Mouse (Mus musculus): Measurements from ENCODE around the gene Per1. TPM values are rescaled to one million over a fixed set of nuclear protein-coding genes. Genes with fewer than 3 reads are reported as not detected.
A peak's percentile ranks its signal among the peaks of the same experiment; 100 is the strongest.

Gene Per1
- polyA plus RNA-seq, 1 experiment from 2014 or later = 8.6 TPM

- Histone ChIP-seq H3K27ac (peak overlapping the region; percentile 58), H3K9ac (replicated peaks) (peak overlapping the region; percentile 80), H3K4me2 (replicated peaks) (peak overlapping the region; percentile 98), H3K4me1 (replicated peaks) (peaks cover 56% of the 10 kb centered on the region), H3K36me3 (no peaks in the 10 kb centered on the region), H3K9me3 (no peaks in the 10 kb centered on the region), H3K27me3 (peaks cover 42% of the 10 kb centered on the region), H3K4me3 (replicated peaks) (peak overlapping the region; percentile 75)
- WGBS = under 1% methylated on average over 28 of the region's 29 CpGs
- ATAC-seq = peak; percentile 19
Measured at GRCm38 (mm10) chr11:69123056-69123692, 28.2 kb downstream of the Per1 start.

- under 1% methylated on average over 31 of the region's 31 CpGs for WGBS
- H3K4me3 ChIP-seq (replicated peaks) = peak overlapping the region; percentile 75
- peak overlapping the region; percentile 98 for H3K4me2 ChIP-seq (replicated peaks)
- peak overlapping the region; percentile 75 for H3K27ac ChIP-seq
- H3K27me3 ChIP-seq = peaks cover 44% of the 10 kb centered on the region
- no peaks in the 10 kb centered on the region for H3K36me3 ChIP-seq
- H3K9me3 ChIP-seq = no peaks in the 10 kb centered on the region
- peaks cover 51% of the 10 kb centered on the region for H3K4me1 ChIP-seq (replicated peaks)
- H3K9ac ChIP-seq (replicated peaks) = peak overlapping the region; percentile 56
- peak; percentile 57 for ATAC-seq
Measured at GRCm38 (mm10) chr11:69123693-69124497, 28.9 kb downstream of the Per1 start.

DNA sequence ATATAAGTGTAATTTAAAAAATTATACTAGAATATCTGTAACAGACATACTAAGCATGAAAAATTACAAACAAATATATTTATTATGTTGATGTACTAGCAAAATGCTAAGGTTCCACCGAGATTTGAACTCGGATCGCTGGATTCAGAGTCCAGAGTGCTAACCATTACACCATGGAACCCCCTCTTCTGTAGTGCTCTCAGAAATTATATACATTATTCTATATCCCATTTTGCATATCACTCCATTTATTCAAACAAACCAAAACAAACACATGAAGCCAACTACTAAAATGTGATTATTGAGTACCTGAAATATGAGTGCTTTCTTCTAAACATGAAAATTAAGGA lies 29.5 kb downstream of the Per1 start:
- Histone ChIP-seq H3K9ac (replicated peaks) (no peak overlapping the region), H3K4me3 (replicated peaks) (peak overlapping the region; percentile 75; the same call in 1 of the 2 replicates), H3K27me3 (peaks cover 41% of the 10 kb centered on the region), H3K27ac (no peak overlapping the region), H3K9me3 (no peaks in the 10 kb centered on the region), H3K4me2 (replicated peaks) (peak overlapping the region; percentile 98; the same call in 1 of the 2 replicates), H3K4me1 (replicated peaks) (peaks cover 45% of the 10 kb centered on the region), H3K36me3 (no peaks in the 10 kb centered on the region)
- peak; percentile 40; the same call in 1 of the 2 replicates for ATAC-seq
- WGBS = 0% methylated on average over 3 of the region's 3 CpGs

- Histone ChIP-seq H3K36me3 (no peaks in the 10 kb centered on the region), H3K27ac (peak overlapping the region; percentile 60; the same call in 1 of the 2 replicates), H3K4me2 (replicated peaks) (peak overlapping the region; percentile 84), H3K27me3 (peaks cover 40% of the 10 kb centered on the region), H3K9me3 (no peaks in the 10 kb centered on the region), H3K4me3 (replicated peaks) (peak overlapping the region; percentile 61), H3K9ac (replicated peaks) (peak overlapping the region; percentile 64), H3K4me1 (replicated peaks) (peaks cover 38% of the 10 kb centered on the region)
- WGBS = under 1% methylated on average over 24 of the region's 24 CpGs
- peak; percentile 22; the same call in 1 of the 2 replicates for ATAC-seq
Measured at GRCm38 (mm10) chr11:69125041-69125851, 30.2 kb downstream of the Per1 start.

- no peak for ATAC-seq
- Histone ChIP-seq H3K4me1 (replicated peaks) (peaks cover 34% of the 10 kb centered on the region), H3K27me3 (peaks cover 37% of the 10 kb centered on the region), H3K4me3 (replicated peaks) (peak within 1 kb of the TSS; percentile 61), H3K36me3 (no peaks in the 10 kb centered on the region), H3K27ac (peak within 1 kb of the TSS; percentile 60; the same call in 1 of the 2 replicates), H3K9ac (replicated peaks) (peak within 1 kb of the TSS; percentile 64), H3K4me2 (replicated peaks) (peak within 1 kb of the TSS; percentile 84), H3K9me3 (no peaks in the 10 kb centered on the region)
- WGBS = 3% methylated on average over 3 of the region's 3 CpGs
Measured at GRCm38 (mm10) chr11:69125852-69125918, 30.7 kb downstream of the Per1 start, which contains the start of gene Aloxe3. TSS of gene Aloxe3 (plus strand) at chr11:69125896.

- Histone ChIP-seq H3K27ac (no peak overlapping the region), H3K9me3 (no peaks in the 10 kb centered on the region), H3K4me3 (replicated peaks) (peak overlapping the region; percentile 61), H3K4me1 (replicated peaks) (peaks cover 30% of the 10 kb centered on the region), H3K36me3 (no peaks in the 10 kb centered on the region), H3K9ac (replicated peaks) (peak overlapping the region; percentile 64), H3K4me2 (replicated peaks) (peak overlapping the region; percentile 84), H3K27me3 (peaks cover 33% of the 10 kb centered on the region)
- WGBS = 9% methylated on average over 20 of the region's 20 CpGs
- ATAC-seq = no peak
Measured at GRCm38 (mm10) chr11:69125919-69126705, 31.1 kb downstream of the Per1 start.

DNA sequence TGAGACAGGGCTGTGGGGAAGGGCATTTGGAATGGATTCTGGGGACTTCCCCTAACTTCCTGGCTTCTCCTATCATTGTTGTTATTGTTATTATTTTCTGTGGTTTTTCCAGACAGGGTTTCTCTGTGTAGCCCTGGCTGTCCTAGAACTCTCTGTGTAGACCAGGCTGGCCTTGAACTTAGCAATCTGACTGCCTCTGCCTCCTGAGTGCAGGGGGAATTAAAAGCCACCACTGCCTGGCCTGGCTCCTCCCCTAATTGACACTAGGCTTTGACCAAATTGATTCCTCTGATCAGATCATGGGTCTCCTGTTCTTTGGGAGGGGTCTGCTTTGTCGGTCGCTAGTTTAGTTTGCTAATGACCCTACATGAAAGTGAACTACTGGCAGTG lies 31.7 kb downstream of the Per1 start:
- peak overlapping the region; percentile 84 for H3K4me2 ChIP-seq (replicated peaks)

DNA sequence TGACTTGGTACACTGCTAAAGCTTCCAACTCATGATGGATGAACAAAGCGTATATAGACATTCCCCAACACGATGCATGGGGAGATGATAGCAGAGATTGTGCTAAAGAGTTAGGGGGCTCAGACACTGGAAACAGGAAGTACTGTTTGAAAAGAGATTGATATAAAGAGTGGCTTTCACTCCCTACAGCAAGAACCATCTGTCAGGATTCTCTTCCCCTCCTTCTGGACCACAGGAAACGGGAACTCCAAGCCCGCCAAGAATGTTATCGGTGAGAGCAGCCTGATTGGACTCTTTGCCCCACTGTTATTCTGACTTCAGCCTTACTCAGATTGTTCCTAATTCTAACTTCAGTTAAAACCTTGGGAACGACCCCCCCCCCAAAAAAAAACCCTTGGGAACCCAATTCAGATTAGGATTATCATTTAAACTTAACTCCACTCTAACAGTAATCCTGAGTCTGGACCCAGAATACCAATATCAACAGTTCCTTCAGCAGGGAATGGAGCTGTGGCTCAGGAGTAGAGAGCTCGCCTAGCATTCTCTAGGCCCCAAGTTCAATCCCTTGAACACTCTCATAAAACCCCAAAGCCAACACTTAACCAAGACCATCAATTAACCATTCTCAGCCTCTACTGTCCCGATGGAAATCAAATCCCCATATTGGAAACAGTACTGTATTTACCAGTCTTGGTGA lies 33.6 kb downstream of the Per1 start:
- Histone ChIP-seq H3K4me2 (replicated peaks) (no peak overlapping the region), H3K36me3 (no peaks in the 10 kb centered on the region), H3K27ac (no peak overlapping the region), H3K9ac (replicated peaks) (no peak overlapping the region), H3K4me1 (replicated peaks) (peaks cover 14% of the 10 kb centered on the region), H3K27me3 (peaks cover 34% of the 10 kb centered on the region), H3K4me3 (replicated peaks) (no peak overlapping the region), H3K9me3 (no peaks in the 10 kb centered on the region)
- no peak for ATAC-seq
- WGBS = 73% methylated on average over 8 of the region's 8 CpGs

More for the DNA sequence above, 31.7 kb downstream of the Per1 start:
- ATAC-seq = no peak
- peak overlapping the region; percentile 61 for H3K4me3 ChIP-seq (replicated peaks)
- no peak overlapping the region for H3K9ac ChIP-seq (replicated peaks)
- H3K27ac ChIP-seq = no peak overlapping the region
- 56% methylated on average over 2 of the region's 2 CpGs for WGBS
- H3K4me1 ChIP-seq (replicated peaks) = peaks cover 24% of the 10 kb centered on the region
- H3K9me3 ChIP-seq = no peaks in the 10 kb centered on the region
- peaks cover 27% of the 10 kb centered on the region for H3K27me3 ChIP-seq
- H3K36me3 ChIP-seq = no peaks in the 10 kb centered on the region

GRCm38 (mm10) chr11:69133566-69133922 lies 38.5 kb downstream of the Per1 start:
- ATAC-seq = peak; percentile 40; the same call in 1 of the 2 replicates
- H3K9ac ChIP-seq (replicated peaks) = peak overlapping the region; percentile 54
- H3K27ac ChIP-seq = no peak overlapping the region

GRCm38 (mm10) chr11:69133923-69134621 lies 39.1 kb downstream of the Per1 start:
- peak overlapping the region; percentile 42 for H3K4me3 ChIP-seq (replicated peaks)
- H3K4me2 ChIP-seq (replicated peaks) = peak overlapping the region; percentile 62
- no peak overlapping the region for H3K27ac ChIP-seq
- H3K36me3 ChIP-seq = no peaks in the 10 kb centered on the region
- peaks cover 12% of the 10 kb centered on the region for H3K4me1 ChIP-seq (replicated peaks)
- peak; percentile 85 for ATAC-seq
- WGBS = 2% methylated on average over 34 of the region's 34 CpGs
- peaks cover 24% of the 10 kb centered on the region; the same call in 1 of the 2 replicates for H3K27me3 ChIP-seq
- peak overlapping the region; percentile 54 for H3K9ac ChIP-seq (replicated peaks)
- H3K9me3 ChIP-seq = no peaks in the 10 kb centered on the region

More at GRCm38 (mm10) chr11:69133566-69133922, 38.5 kb downstream of the Per1 start:
- Histone ChIP-seq H3K4me3 (replicated peaks) (peak overlapping the region; percentile 42), H3K4me1 (replicated peaks) (peaks cover 12% of the 10 kb centered on the region), H3K9me3 (no peaks in the 10 kb centered on the region), H3K27me3 (peaks cover 24% of the 10 kb centered on the region; the same call in 1 of the 2 replicates), H3K36me3 (no peaks in the 10 kb centered on the region), H3K4me2 (replicated peaks) (peak overlapping the region; percentile 62)
- 23% methylated on average over 5 of the region's 5 CpGs for WGBS

Data from midbrain, embryonic 13.5 days (tissue).